Mouse (Mus musculus): ENCODE measurements around the gene Ccnd3. TPM values are rescaled to one million over a fixed set of nuclear protein-coding genes. Genes with fewer than 3 reads are reported as not detected.
A peak's percentile ranks its signal among the peaks of the same experiment; 100 is the strongest.

The Ccnd3 gene
- polyA plus RNA-seq, 1 experiment, result 292 TPM

DNA sequence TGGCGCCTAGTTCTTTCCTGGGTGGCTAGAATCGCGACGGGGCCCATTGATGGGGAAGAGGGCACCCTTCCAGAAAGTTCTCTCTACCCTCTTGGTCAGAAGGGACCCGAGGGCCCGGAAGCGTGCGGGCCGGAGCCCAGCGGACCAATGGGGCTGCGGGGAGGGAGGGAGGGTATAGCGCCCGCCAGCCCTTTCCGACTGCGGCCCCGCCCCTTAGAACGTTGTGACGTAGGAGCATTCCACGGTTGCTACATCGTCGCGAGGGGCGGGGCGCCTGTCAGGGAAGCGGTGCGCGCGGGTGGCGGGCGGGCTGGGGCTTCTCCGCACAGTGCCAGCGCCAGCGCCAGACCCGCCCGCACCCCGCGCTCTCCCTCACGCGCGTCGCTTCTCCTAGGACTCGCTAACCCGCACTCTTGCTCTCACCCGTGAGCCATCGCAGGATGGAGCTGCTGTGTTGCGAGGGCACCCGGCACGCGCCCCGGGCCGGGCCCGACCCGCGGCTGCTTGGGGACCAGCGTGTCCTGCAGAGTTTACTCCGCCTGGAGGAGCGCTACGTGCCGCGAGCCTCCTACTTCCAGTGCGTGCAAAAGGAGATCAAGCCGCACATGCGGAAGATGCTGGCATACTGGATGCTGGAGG, 88.5 kb downstream of the Ccnd3 start:
- Histone ChIP-seq H3K9me3 (ENCODE audit: control insufficient read depth, low read length) (no peaks in the 10 kb centered on the region), H3K4me1 (ENCODE audit: control insufficient read depth) (peaks cover 74% of the 10 kb centered on the region), H3K36me3 (ENCODE audit: control insufficient read depth) (peaks cover 45% of the 10 kb centered on the region), H3K4me3 (replicated peaks) (peak overlapping the region; percentile 100), H3K27me3 (ENCODE audit: control insufficient read depth) (no peaks in the 10 kb centered on the region)
- TF ChIP-seq TAL1 (IDR thresholded peaks at IDR 0.05; ENCODE audit: low read length) (no peak), GATA1 (IDR thresholded peaks at IDR 0.05; ENCODE audit: low read length) (no peak)

DNA sequence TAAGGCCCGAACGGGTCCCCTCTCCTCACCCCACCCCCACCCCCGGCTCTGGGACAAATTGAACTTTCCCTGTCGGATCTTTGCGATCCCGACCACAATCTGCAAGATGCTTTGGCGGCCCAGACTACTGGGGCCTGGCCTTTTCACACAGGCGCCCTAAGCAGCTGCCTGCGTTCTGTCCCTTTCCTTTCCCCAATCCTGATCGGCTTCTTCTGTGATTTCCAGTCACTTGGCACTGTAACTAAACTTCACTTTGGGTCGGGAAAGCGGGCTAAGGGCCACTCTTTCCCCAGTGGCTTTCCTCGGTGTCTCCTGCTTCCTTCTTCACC, 89.0 kb downstream of the Ccnd3 start:
- H3K36me3 ChIP-seq (ENCODE audit: control insufficient read depth), result peaks cover 50% of the 10 kb centered on the region
- no peak for TF ChIP-seq TAL1 (IDR thresholded peaks at IDR 0.05; ENCODE audit: low read length)
- TF ChIP-seq GATA1 (IDR thresholded peaks at IDR 0.05; ENCODE audit: low read length), result no peak
- H3K9me3 ChIP-seq (ENCODE audit: control insufficient read depth, low read length), result no peaks in the 10 kb centered on the region
- H3K4me3 ChIP-seq (replicated peaks), result peak overlapping the region; percentile 100
- no peaks in the 10 kb centered on the region for H3K27me3 ChIP-seq (ENCODE audit: control insufficient read depth)
- H3K4me1 ChIP-seq (ENCODE audit: control insufficient read depth), result peaks cover 77% of the 10 kb centered on the region

DNA sequence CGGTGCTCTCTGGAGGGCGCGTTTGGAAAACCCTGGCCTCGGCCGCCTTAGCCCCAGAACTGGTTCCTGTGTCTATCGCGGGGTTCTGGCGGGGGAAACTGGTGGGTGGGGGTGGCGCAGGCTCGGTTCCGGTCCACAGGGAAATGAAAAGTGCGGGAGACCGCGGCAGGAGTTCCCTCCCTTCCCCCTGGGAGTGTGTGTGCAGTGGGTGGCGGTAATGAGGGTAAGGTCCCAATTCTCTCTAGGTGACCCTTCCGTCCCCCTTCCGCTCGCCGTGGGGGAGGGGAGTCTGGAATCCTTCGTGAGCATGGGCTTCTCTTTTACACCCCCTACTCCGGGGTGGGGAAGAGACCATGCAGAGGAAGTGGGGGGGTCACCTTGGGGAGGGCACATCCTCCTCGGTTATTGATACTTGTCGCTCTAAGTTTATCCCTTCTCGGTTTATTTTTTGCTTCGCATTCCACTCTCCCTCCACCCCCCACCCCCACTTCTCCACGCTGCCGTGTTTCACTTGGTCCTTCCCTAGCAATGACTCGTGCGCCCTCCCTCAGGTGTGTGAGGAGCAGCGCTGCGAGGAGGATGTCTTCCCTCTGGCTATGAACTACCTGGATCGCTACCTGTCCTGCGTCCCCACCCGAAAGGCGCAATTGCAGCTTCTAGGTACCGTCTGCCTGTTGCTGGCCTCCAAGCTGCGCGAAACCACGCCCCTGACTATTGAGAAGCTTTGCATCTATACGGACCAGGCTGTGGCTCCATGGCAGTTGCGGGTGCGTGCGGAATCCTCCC, 89.5 kb downstream of the Ccnd3 start:
- TF ChIP-seq TAL1 (IDR thresholded peaks at IDR 0.05; ENCODE audit: low read length) (no peak), GATA1 (IDR thresholded peaks at IDR 0.05; ENCODE audit: low read length) (no peak)
- H3K9me3 ChIP-seq (ENCODE audit: control insufficient read depth, low read length), result no peaks in the 10 kb centered on the region
- no peaks in the 10 kb centered on the region for H3K27me3 ChIP-seq (ENCODE audit: control insufficient read depth)
- peak overlapping the region; percentile 100 for H3K4me3 ChIP-seq (replicated peaks)
- peaks cover 79% of the 10 kb centered on the region for H3K4me1 ChIP-seq (ENCODE audit: control insufficient read depth)
- H3K36me3 ChIP-seq (ENCODE audit: control insufficient read depth), result peaks cover 56% of the 10 kb centered on the region

DNA sequence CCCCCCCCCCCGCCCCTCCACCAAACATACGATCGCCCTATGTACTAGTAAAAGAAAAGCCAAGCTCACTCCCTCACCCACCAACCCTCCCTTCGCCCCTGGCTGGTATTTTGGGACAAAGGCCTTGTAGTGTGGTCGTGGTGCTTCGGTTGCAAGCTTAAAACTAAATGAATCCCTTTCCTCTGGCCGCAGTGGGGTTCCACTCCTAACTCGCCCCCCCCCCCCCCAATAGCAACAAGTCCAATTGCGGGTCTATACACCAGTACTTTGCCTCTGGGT, 90.1 kb downstream of the Ccnd3 start:
- H3K36me3 ChIP-seq (ENCODE audit: control insufficient read depth), result peaks cover 61% of the 10 kb centered on the region
- peaks cover 79% of the 10 kb centered on the region for H3K4me1 ChIP-seq (ENCODE audit: control insufficient read depth)
- H3K4me3 ChIP-seq (replicated peaks), result peak overlapping the region; percentile 100
- no peaks in the 10 kb centered on the region for H3K9me3 ChIP-seq (ENCODE audit: control insufficient read depth, low read length)
- no peaks in the 10 kb centered on the region for H3K27me3 ChIP-seq (ENCODE audit: control insufficient read depth)
- no peak for TF ChIP-seq TAL1 (IDR thresholded peaks at IDR 0.05; ENCODE audit: low read length)
- TF ChIP-seq GATA1 (IDR thresholded peaks at IDR 0.05; ENCODE audit: low read length), result no peak

DNA sequence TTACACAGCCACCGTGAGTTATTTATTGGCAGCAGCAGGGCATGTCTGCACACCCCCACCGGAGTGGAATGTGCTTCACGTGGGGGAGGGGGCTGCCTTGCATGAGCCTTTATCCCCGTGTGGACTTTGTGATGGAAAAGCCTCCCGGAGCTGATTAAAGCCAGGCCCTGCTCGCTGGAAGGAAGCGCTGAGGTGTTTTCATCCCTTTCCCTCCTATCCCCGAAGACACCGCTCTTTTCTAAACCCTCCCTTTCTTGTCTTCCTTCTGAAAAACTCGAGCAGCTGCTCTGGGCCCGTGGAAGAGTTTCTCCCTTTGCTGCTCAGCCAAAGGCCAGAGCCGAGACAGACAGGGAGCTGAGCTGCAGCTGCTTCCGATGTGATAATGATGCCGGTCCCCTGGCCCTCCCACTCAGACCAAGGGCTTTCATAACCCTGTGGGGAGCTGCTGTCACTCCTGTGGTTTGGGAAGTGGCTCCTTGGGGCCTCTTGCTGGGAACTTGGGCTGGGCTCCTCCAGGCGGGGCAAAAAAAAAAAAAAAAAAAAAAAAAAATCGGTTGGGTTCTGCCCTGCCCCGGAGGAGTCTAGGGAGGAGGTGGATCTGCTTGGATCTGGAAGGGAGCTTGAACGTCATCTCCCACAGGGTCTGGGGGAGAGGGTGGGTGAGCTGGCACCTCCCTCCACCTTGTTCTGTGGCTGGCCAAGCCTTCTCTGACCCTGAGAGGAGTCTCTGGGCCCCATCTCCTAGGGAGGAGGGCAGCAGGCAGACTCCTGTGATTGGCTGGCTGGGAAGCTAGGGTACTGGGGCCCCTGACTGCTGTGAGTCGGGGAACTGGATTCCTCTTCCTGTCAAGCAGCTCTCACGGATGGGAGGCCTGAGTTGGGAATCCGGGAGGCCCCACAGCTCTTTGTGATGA, 90.7 kb downstream of the Ccnd3 start:
- peaks cover 67% of the 10 kb centered on the region for H3K36me3 ChIP-seq (ENCODE audit: control insufficient read depth)
- peaks cover 81% of the 10 kb centered on the region for H3K4me1 ChIP-seq (ENCODE audit: control insufficient read depth)
- TF ChIP-seq TAL1 (IDR thresholded peaks at IDR 0.05; ENCODE audit: low read length) (no peak), GATA1 (IDR thresholded peaks at IDR 0.05; ENCODE audit: low read length) (no peak)
- no peaks in the 10 kb centered on the region for H3K27me3 ChIP-seq (ENCODE audit: control insufficient read depth)
- H3K9me3 ChIP-seq (ENCODE audit: control insufficient read depth, low read length), result no peaks in the 10 kb centered on the region
- H3K4me3 ChIP-seq (replicated peaks), result peak overlapping the region; percentile 100

DNA sequence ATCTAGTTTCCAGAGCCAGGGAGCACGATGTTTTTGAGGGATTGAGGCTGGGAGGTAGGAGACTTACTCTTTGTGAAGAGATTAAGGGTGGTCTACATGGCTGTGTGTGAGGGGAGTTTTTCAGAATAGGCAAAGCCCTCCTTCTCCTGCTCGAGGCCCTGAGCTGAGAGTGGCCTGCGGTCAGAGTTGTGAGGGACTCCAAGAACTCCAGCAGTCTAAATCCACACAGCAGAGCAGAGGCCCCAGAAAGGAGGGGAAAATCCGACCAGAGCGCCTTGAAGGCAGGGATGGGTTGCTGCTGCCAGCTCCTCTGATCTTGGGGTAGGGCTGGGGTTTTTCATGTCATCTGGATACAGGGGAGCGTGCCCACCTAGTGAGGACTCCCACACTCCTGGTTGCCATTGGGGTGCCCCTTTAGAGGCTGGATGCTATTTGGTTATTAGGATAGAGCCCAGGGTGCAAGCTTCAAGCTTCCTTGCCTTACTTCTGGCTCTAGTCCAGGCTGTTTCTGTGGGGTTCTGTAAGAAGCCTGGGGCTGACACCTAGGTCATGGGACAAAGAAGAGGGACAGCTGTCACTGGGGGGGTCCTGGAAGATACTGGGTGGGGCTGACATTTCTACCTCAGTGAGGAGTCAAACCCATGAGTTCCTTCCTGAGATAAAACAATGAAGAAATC, 91.4 kb downstream of the Ccnd3 start:
- Histone ChIP-seq H3K36me3 (ENCODE audit: control insufficient read depth) (peaks cover 75% of the 10 kb centered on the region), H3K4me3 (replicated peaks) (peak overlapping the region; percentile 100), H3K9me3 (ENCODE audit: control insufficient read depth, low read length) (no peaks in the 10 kb centered on the region), H3K4me1 (ENCODE audit: control insufficient read depth) (peaks cover 81% of the 10 kb centered on the region), H3K27me3 (ENCODE audit: control insufficient read depth) (no peaks in the 10 kb centered on the region)
- TF ChIP-seq GATA1 (IDR thresholded peaks at IDR 0.05; ENCODE audit: low read length) (no peak), TAL1 (IDR thresholded peaks at IDR 0.05; ENCODE audit: low read length) (no peak)

DNA sequence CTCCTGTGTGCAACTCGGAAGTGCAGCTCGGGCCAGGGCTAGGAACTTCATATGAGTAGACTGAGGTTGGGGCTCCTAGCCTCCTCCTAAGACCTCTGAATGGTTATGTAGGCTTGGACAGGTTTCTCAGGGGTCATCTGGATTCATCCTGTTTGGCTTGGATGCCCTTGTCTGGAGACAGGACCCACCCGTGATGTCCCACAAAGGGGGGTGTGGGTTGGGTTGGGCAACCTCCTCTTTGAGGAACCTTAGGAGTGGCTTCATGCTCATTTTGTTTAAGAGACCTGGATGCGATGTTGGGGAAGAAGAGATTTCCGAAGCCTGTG, 92.0 kb downstream of the Ccnd3 start:
- TF ChIP-seq TAL1 (IDR thresholded peaks at IDR 0.05; ENCODE audit: low read length) (no peak), GATA1 (IDR thresholded peaks at IDR 0.05; ENCODE audit: low read length) (no peak)
- H3K4me3 ChIP-seq (replicated peaks), result peak overlapping the region; percentile 100
- peaks cover 80% of the 10 kb centered on the region for H3K36me3 ChIP-seq (ENCODE audit: control insufficient read depth)
- H3K9me3 ChIP-seq (ENCODE audit: control insufficient read depth, low read length), result no peaks in the 10 kb centered on the region
- H3K27me3 ChIP-seq (ENCODE audit: control insufficient read depth), result no peaks in the 10 kb centered on the region
- peaks cover 81% of the 10 kb centered on the region for H3K4me1 ChIP-seq (ENCODE audit: control insufficient read depth)

DNA sequence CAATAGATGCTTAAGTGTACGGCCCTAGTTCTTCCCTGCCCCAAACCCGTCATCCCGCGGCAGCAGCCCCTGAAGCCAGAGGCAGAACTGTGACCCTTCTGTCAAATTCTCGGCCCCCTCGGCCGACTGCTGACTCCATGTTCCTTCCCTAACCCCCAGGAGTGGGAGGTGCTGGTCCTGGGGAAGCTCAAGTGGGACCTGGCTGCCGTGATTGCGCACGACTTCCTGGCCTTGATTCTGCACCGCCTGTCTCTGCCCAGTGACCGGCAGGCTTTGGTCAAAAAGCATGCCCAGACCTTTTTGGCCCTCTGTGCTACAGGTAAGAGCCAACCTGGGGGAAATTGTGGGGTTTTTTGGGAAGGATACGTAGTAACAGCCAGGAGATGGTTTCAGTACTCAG, 92.4 kb downstream of the Ccnd3 start:
- Histone ChIP-seq H3K4me1 (ENCODE audit: control insufficient read depth) (peaks cover 78% of the 10 kb centered on the region), H3K36me3 (ENCODE audit: control insufficient read depth) (peaks cover 85% of the 10 kb centered on the region), H3K9me3 (ENCODE audit: control insufficient read depth, low read length) (no peaks in the 10 kb centered on the region), H3K27me3 (ENCODE audit: control insufficient read depth) (no peaks in the 10 kb centered on the region), H3K4me3 (replicated peaks) (peak overlapping the region; percentile 100)
- TF ChIP-seq TAL1 (IDR thresholded peaks at IDR 0.05; ENCODE audit: low read length) (no peak), GATA1 (IDR thresholded peaks at IDR 0.05; ENCODE audit: low read length) (no peak)
